Mouse (Mus musculus) thymus, adult 2 months (tissue): Measurements from ENCODE around the gene Atp6v1e1. TPM values are rescaled to one million over a fixed set of nuclear protein-coding genes. Genes with fewer than 3 reads are reported as not detected.

Experiments
- DNase-seq: peaks from one replicate; pipeline ENCODE4 v3.0.0; 2021
- H3K27ac ChIP-seq: fragments of 200-500 bp; 2 replicates; pipeline ENCODE4 v1.5.1; 2012; ENCODE audit warnings: low read length, control low read depth; ENCODE audit not compliant: control insufficient read depth, insufficient read depth
- H3K27me3 ChIP-seq: fragments of 200-500 bp; 2 replicates; pipeline ENCODE4 v1.6.1; 2012; ENCODE audit warnings: mild to moderate bottlenecking, low read length, moderate library complexity, mixed read lengths; ENCODE audit not compliant: control insufficient read depth, insufficient read depth
- H3K36me3 ChIP-seq: fragments of 200-500 bp; 2 replicates; pipeline ENCODE4 v1.6.1; 2012; ENCODE audit warnings: mild to moderate bottlenecking, low read length, moderate library complexity; ENCODE audit not compliant: control insufficient read depth, insufficient read depth
- H3K4me1 ChIP-seq: fragments of 200-500 bp; replicated peaks from 2 replicates; pipeline ENCODE4 v1.6.1; 2012; ENCODE audit warnings: low read length; ENCODE audit not compliant: control insufficient read depth, insufficient read depth
- H3K4me3 ChIP-seq: fragments of 200-500 bp; 2 replicates; pipeline ENCODE4 v1.5.1; 2012; ENCODE audit warnings: mild to moderate bottlenecking, low read length, control low read depth, moderate library complexity; ENCODE audit not compliant: control insufficient read depth, insufficient read depth
- CTCF ChIP-seq: fragments of 200-500 bp; IDR thresholded peaks from 2 replicates; pipeline ENCODE4 v1.5.1; 2012; ENCODE audit warnings: mild to moderate bottlenecking, control low read depth, low read length, moderate library complexity, borderline replicate concordance; ENCODE audit not compliant: control insufficient read depth, poor library complexity, insufficient read depth; ENCODE audit errors: extremely low read depth
- POLR2A ChIP-seq: fragments of 200-500 bp; IDR thresholded peaks from 2 replicates; pipeline ENCODE4 v1.6.1; 2012; ENCODE audit warnings: mild to moderate bottlenecking, low read length, control low read depth, moderate library complexity; ENCODE audit not compliant: control insufficient read depth, poor library complexity, insufficient read depth; ENCODE audit errors: extremely low read depth
- WGBS: fragments of 180-500 bp; shearing (Covaris S2); methylation state at CpG from one replicate; pipeline ENCODE4 v1.1.7; 2018; 5-methylcytosine and 5-hydroxymethylcytosine counted together
- polyA plus RNA-seq: library from polyadenylated mRNA; depleted of rRNA; stranded (reverse); fragments of >200 nt; gene quantifications from 2 replicates; pipeline ENCODE4 v1.2.3, GENCODE M21; 2012

Atp6v1e1 gene
- polyA plus RNA-seq, 1 experiment, result 136 TPM

GRCm38 (mm10) chr6:120788904-120789303 is 33.7 kb downstream of the Atp6v1e1 start:
- no peak overlapping the region for H3K27ac ChIP-seq
- H3K27me3 ChIP-seq, result no peaks in the 10 kb centered on the region
- DNase-seq, result peak; percentile 23
- no peaks in the 10 kb centered on the region for H3K4me1 ChIP-seq
- H3K4me3 ChIP-seq, result no peak overlapping the region
- peaks cover 5% of the 10 kb centered on the region for H3K36me3 ChIP-seq
- TF ChIP-seq POLR2A, result no peak
- no peak for TF ChIP-seq CTCF

- H3K27me3 ChIP-seq, result no peaks in the 10 kb centered on the region
- WGBS, result 85% methylated on average over 5 of the region's 5 CpGs
- no peak overlapping the region for H3K4me3 ChIP-seq
- no peaks in the 10 kb centered on the region; the same call in 1 of the 2 replicates for H3K36me3 ChIP-seq
- no peak overlapping the region for H3K27ac ChIP-seq
- DNase-seq, result no peak
- H3K4me1 ChIP-seq, result no peaks in the 10 kb centered on the region
- no peak for TF ChIP-seq POLR2A
- no peak for TF ChIP-seq CTCF
These were observed 34.5 kb downstream of the Atp6v1e1 start for GRCm38 (mm10) chr6:120788068-120788607.

DNA sequence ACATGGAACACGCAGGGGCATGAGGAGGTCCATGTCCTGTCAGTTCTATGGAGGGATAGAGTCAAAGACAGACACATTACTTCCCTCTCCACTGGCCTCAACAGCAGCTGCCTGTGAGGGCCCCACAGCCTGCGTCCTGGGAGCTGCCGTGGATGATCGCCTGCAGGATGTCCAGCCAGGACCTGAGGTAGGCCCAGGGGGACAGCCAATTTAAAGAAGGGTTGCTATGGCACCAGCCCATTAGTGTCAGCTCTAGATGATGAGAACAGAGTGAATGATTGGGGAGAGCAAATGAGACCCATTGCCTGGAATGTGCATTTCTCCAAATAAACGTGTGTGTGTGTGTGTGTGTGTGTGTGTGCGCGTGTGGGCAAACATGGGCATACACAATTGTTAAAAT is 38.2 kb downstream of the Atp6v1e1 start:
- no peaks in the 10 kb centered on the region for H3K27me3 ChIP-seq
- DNase-seq, result no peak
- no peak overlapping the region for H3K4me3 ChIP-seq
- WGBS, result 95% methylated on average over 7 of the region's 7 CpGs
- H3K27ac ChIP-seq, result no peak overlapping the region
- H3K4me1 ChIP-seq, result no peaks in the 10 kb centered on the region
- TF ChIP-seq POLR2A, result no peak
- no peak for TF ChIP-seq CTCF
- H3K36me3 ChIP-seq, result no peaks in the 10 kb centered on the region

DNA sequence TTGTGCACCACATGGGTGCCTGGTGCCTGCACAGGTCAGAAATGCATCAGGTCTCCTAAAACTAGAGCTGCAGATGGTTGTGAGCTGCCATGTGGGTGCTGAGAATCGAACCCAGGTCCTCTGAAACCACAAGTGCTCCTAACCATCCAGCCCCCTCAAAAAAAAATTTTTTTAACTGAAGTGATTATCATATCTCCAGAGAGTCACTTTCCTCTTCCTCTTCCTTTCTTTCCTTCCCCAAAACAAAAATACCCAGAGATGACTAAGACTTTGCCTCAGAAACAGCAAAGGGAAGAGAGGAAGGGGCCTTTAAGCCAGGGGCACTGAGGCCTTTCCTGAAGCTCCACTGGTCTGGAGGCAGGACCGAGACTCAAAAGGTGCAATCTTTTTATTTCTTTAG is 39.6 kb downstream of the Atp6v1e1 start:
- 76% methylated on average over 2 of the region's 2 CpGs for WGBS
- H3K27ac ChIP-seq, result no peak overlapping the region
- DNase-seq, result no peak

DNA sequence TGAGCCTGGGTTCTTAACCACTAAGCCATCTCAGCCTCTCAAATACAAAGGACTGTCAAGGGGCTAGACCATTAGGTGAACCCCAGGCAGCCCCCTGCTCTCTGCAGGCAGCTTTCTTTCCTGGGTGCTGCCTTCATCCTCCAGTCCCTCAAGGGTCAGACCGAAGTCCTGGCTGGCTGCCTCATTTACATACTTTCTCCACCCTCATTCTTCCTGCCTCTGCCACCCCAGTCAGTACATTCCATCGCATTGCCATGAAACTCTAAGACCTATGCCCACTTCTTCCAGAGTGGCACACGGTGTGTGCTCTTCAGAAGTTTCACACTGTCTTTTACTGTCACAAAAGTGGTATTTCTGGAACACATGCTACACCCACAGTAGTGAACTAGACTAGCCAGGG is 44.4 kb downstream of the Atp6v1e1 start:
- no peak for DNase-seq
- H3K36me3 ChIP-seq, result no peaks in the 10 kb centered on the region
- H3K4me1 ChIP-seq, result no peaks in the 10 kb centered on the region
- 86% methylated on average over 3 of the region's 3 CpGs for WGBS
- no peak overlapping the region for H3K27ac ChIP-seq
- TF ChIP-seq POLR2A (no peak), CTCF (no peak)
- H3K4me3 ChIP-seq, result no peak overlapping the region
- H3K27me3 ChIP-seq, result no peaks in the 10 kb centered on the region

More for the DNA sequence above, 39.6 kb downstream of the Atp6v1e1 start:
- H3K4me3 ChIP-seq, result no peak overlapping the region
- no peaks in the 10 kb centered on the region for H3K4me1 ChIP-seq
- H3K36me3 ChIP-seq, result no peaks in the 10 kb centered on the region
- TF ChIP-seq POLR2A, result no peak
- TF ChIP-seq CTCF, result no peak
- no peaks in the 10 kb centered on the region for H3K27me3 ChIP-seq

DNA sequence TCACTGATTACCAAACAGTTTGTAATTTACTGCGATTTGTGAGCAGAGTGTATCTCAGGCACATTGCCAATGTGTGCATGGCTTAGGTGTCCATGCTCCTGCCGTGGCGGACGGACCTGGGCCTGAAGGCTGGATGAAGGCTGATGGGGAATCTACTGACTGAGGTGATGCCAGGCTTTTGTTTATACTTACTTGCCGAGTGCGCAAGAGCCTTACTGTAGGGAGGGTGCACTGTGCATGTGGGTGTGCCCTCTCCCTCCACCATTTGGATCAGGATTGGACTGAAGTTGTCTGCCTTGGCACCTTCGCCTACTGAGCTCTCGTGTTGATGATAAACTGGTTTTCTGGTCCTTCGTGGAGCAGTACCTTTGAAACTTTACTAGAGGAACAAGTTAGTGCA is 45.1 kb downstream of the Atp6v1e1 start:
- H3K27me3 ChIP-seq, result no peaks in the 10 kb centered on the region
- H3K4me3 ChIP-seq, result no peak overlapping the region
- TF ChIP-seq POLR2A (no peak), CTCF (no peak)
- H3K27ac ChIP-seq, result no peak overlapping the region
- DNase-seq, result no peak
- no peaks in the 10 kb centered on the region for H3K36me3 ChIP-seq
- no peaks in the 10 kb centered on the region for H3K4me1 ChIP-seq
- WGBS, result 92% methylated on average over 9 of the region's 9 CpGs

DNA sequence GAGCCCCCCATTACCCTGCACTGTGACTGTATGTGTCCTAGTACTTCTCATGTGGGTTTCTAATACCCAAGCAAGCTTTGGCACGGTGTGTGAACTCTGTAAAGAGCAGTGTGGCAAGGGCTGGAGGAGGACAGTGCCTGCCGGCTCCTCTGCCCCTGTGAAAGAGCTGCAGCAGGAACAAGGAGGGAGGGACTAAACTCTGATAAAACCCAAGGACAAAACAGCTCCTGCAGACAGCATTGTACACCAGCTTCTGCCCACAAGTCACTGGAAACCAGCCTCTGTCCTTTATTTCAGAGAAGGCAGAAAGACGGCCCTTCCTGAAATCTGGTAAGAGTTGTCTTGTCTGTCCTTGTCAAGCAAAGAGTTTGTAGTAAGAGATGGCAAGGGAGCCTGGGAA is 46.3 kb downstream of the Atp6v1e1 start:
- DNase-seq, result no peak
- 96% methylated on average over 3 of the region's 3 CpGs for WGBS
- Histone ChIP-seq H3K36me3 (no peaks in the 10 kb centered on the region), H3K27me3 (no peaks in the 10 kb centered on the region), H3K4me3 (no peak overlapping the region), H3K4me1 (no peaks in the 10 kb centered on the region), H3K27ac (no peak overlapping the region)
- no peak for TF ChIP-seq CTCF
- no peak for TF ChIP-seq POLR2A
